Mouse (Mus musculus): Measurements from ENCODE around the gene Prdm11.

GRCm38 (mm10) chr2:93039706-93040105 lies 6.3 kb downstream of the Prdm11 start:
- TF ChIP-seq CTCF (IDR thresholded peaks at IDR 0.05; ENCODE audit: low read depth, low read length) (no peak), POLR2AphosphoS5 (IDR thresholded peaks at IDR 0.05; ENCODE audit: insufficient replicate concordance, low read depth, low read length) (no peak), GATA1 (IDR thresholded peaks at IDR 0.05; ENCODE audit: borderline replicate concordance, low read length) (no peak), GATA2 (IDR thresholded peaks at IDR 0.05; ENCODE audit: borderline replicate concordance, low read depth, low read length) (no peak)

Data from G1E (cell line).